Mouse (Mus musculus): ENCODE measurements around the gene Hnrnpdl. TPM values are rescaled to one million over a fixed set of nuclear protein-coding genes. Genes with fewer than 3 reads are reported as not detected.
A peak's percentile ranks its signal among the peaks of the same experiment; 100 is the strongest.

Hnrnpdl gene
- polyA plus RNA-seq, 2 experiments = 49.2 to 115 TPM

GRCm38 (mm10) chr5:100003895-100004294, 35.6 kb downstream of the Hnrnpdl start:
- no peaks in the 10 kb centered on the region for H3K36me3 ChIP-seq (replicated peaks; ENCODE audit: control insufficient read depth, insufficient read depth, low read depth)
- DNase-seq (ENCODE audit: low read depth in 3 of 3, low spot score in 3 of 3) (no peak), ATAC-seq (ENCODE audit: insufficient read depth) (no peak)
- no peak overlapping the region for H3K4me3 ChIP-seq (ENCODE audit: insufficient read depth in 1 of 2, low read depth in 2 of 2, low read length in 2 of 2)
- no peaks in the 10 kb centered on the region for H3K9me3 ChIP-seq (ENCODE audit: control insufficient read depth, low read length)
- 70% methylated on average over 4 of the region's 4 CpGs for WGBS (ENCODE audit: insufficient replicate concordance)
- no peaks in the 10 kb centered on the region for H3K27me3 ChIP-seq (ENCODE audit: control insufficient read depth, insufficient read depth, low read length)
- no peak overlapping the region for H3K27ac ChIP-seq
- H3K4me1 ChIP-seq (replicated peaks; ENCODE audit: control insufficient read depth in 2 of 2, insufficient read depth in 2 of 2, low read length in 1 of 2) = peaks cover 17 to 24% of the 10 kb centered on the region in 2 experiments
- no peak overlapping the region for H3K4me2 ChIP-seq (ENCODE audit: low read depth)
- H3K9ac ChIP-seq (replicated peaks) = no peak overlapping the region
- TF ChIP-seq CTCF (IDR thresholded peaks at IDR 0.05; ENCODE audit: low read depth) (no peak), EP300 (IDR thresholded peaks at IDR 0.05; ENCODE audit: low read depth) (no peak)

- no peak overlapping the region for H3K4me3 ChIP-seq (ENCODE audit: insufficient read depth in 1 of 2, low read depth in 2 of 2, low read length in 2 of 2)
- WGBS (ENCODE audit: insufficient replicate concordance) = 42% methylated on average over 8 of the region's 8 CpGs
- H3K27me3 ChIP-seq (ENCODE audit: control insufficient read depth, insufficient read depth, low read length) = no peaks in the 10 kb centered on the region
- no peak overlapping the region for H3K9ac ChIP-seq (replicated peaks)
- no peak overlapping the region for H3K27ac ChIP-seq
- H3K9me3 ChIP-seq (ENCODE audit: control insufficient read depth, low read length) = no peaks in the 10 kb centered on the region
- DNase-seq (ENCODE audit: low read depth in 3 of 3, low spot score in 3 of 3) = no peak
- no peak for ATAC-seq (ENCODE audit: insufficient read depth)
- no peaks in the 10 kb centered on the region for H3K36me3 ChIP-seq (replicated peaks; ENCODE audit: control insufficient read depth, insufficient read depth, low read depth)
- TF ChIP-seq EP300 (IDR thresholded peaks at IDR 0.05; ENCODE audit: low read depth) (no peak), CTCF (IDR thresholded peaks at IDR 0.05; ENCODE audit: low read depth) (no peak)
- no peak overlapping the region for H3K4me2 ChIP-seq (ENCODE audit: low read depth)
- H3K4me1 ChIP-seq (replicated peaks; ENCODE audit: control insufficient read depth in 2 of 2, insufficient read depth in 2 of 2, low read length in 1 of 2) = peaks cover 4 to 10% of the 10 kb centered on the region in 2 experiments
Measured at GRCm38 (mm10) chr5:100000500-100000899, 39.0 kb downstream of the Hnrnpdl start.

- TF ChIP-seq EP300 (IDR thresholded peaks at IDR 0.05; ENCODE audit: low read depth) (no peak), CTCF (IDR thresholded peaks at IDR 0.05; ENCODE audit: low read depth) (no peak)
- Histone ChIP-seq H3K4me2 (ENCODE audit: low read depth) (no peak overlapping the region), H3K4me3 (ENCODE audit: insufficient read depth in 1 of 2, low read depth in 2 of 2, low read length in 2 of 2) (no peak overlapping the region), H3K27me3 (ENCODE audit: control insufficient read depth, insufficient read depth, low read length) (no peaks in the 10 kb centered on the region), H3K9ac (replicated peaks) (no peak overlapping the region), H3K27ac (no peak overlapping the region), H3K36me3 (replicated peaks; ENCODE audit: control insufficient read depth, insufficient read depth, low read depth) (no peaks in the 10 kb centered on the region), H3K4me1 (replicated peaks; ENCODE audit: control insufficient read depth in 2 of 2, insufficient read depth in 2 of 2, low read length in 1 of 2) (peaks cover 0 to 5% of the 10 kb centered on the region in 2 experiments; a peak in 3 of 4 replicates), H3K9me3 (ENCODE audit: control insufficient read depth, low read length) (no peaks in the 10 kb centered on the region)
- DNase-seq (ENCODE audit: low read depth in 3 of 3, low spot score in 3 of 3) (no peak), ATAC-seq (ENCODE audit: insufficient read depth) (no peak)
- WGBS (ENCODE audit: insufficient replicate concordance) = 60% methylated on average over 7 of the region's 7 CpGs
Measured at GRCm38 (mm10) chr5:100000048-100000447, 39.4 kb downstream of the Hnrnpdl start.

- Histone ChIP-seq H3K4me3 (ENCODE audit: insufficient read depth in 1 of 2, low read depth in 2 of 2, low read length in 2 of 2) (no peak overlapping the region), H3K4me2 (ENCODE audit: low read depth) (peak overlapping the region; percentile 18; the same call in 1 of the 2 replicates), H3K36me3 (replicated peaks; ENCODE audit: control insufficient read depth, insufficient read depth, low read depth) (no peaks in the 10 kb centered on the region), H3K9ac (replicated peaks) (no peak overlapping the region), H3K4me1 (replicated peaks; ENCODE audit: control insufficient read depth in 2 of 2, insufficient read depth in 2 of 2, low read length in 1 of 2) (peaks cover 0 to 3% of the 10 kb centered on the region in 2 experiments; a peak in 1 of 4 replicates), H3K27ac (no peak overlapping the region), H3K27me3 (ENCODE audit: control insufficient read depth, insufficient read depth, low read length) (no peaks in the 10 kb centered on the region), H3K9me3 (ENCODE audit: control insufficient read depth, low read length) (no peaks in the 10 kb centered on the region)
- peak; percentile 47; the same call in 1 of the 2 replicates for ATAC-seq (ENCODE audit: insufficient read depth)
- TF ChIP-seq CTCF (IDR thresholded peaks at IDR 0.05; ENCODE audit: low read depth) (no peak), EP300 (IDR thresholded peaks at IDR 0.05; ENCODE audit: low read depth) (no peak)
- WGBS (ENCODE audit: insufficient replicate concordance) = 74% methylated on average over 3 of the region's 3 CpGs
- no peak for DNase-seq (ENCODE audit: low read depth in 3 of 3, low spot score in 3 of 3)
Measured at GRCm38 (mm10) chr5:99994680-99995079, 44.8 kb downstream of the Hnrnpdl start.

- H3K27ac ChIP-seq = no peak overlapping the region
Measured at GRCm38 (mm10) chr5:99994166-99994565, 45.3 kb downstream of the Hnrnpdl start.

More at GRCm38 (mm10) chr5:99994166-99994565, 45.3 kb downstream of the Hnrnpdl start:
- Histone ChIP-seq H3K36me3 (replicated peaks; ENCODE audit: control insufficient read depth, insufficient read depth, low read depth) (no peaks in the 10 kb centered on the region), H3K9me3 (ENCODE audit: control insufficient read depth, low read length) (no peaks in the 10 kb centered on the region), H3K9ac (replicated peaks) (no peak overlapping the region), H3K27me3 (ENCODE audit: control insufficient read depth, insufficient read depth, low read length) (no peaks in the 10 kb centered on the region), H3K4me3 (ENCODE audit: insufficient read depth in 1 of 2, low read depth in 2 of 2, low read length in 2 of 2) (no peak overlapping the region), H3K4me2 (ENCODE audit: low read depth) (peak overlapping the region; percentile 18; the same call in 1 of the 2 replicates), H3K4me1 (replicated peaks; ENCODE audit: control insufficient read depth in 2 of 2, insufficient read depth in 2 of 2, low read length in 1 of 2) (peaks cover 0 to 3% of the 10 kb centered on the region in 2 experiments; a peak in 1 of 4 replicates)
- no peak for TF ChIP-seq CTCF (IDR thresholded peaks at IDR 0.05; ENCODE audit: low read depth)
- TF ChIP-seq EP300 (IDR thresholded peaks at IDR 0.05; ENCODE audit: low read depth) = no peak
- DNase-seq (ENCODE audit: low read depth in 3 of 3, low spot score in 3 of 3) = no peak
- peak; percentile 66 for ATAC-seq (ENCODE audit: insufficient read depth)
- WGBS (ENCODE audit: insufficient replicate concordance) = 53% methylated on average over 3 of the region's 3 CpGs

Other genes with a start within 250 kb of the Hnrnpdl start
- not detected in 2 replicates for gene Vamp9, start 133.4 kb downstream of the Hnrnpdl start, polyA plus RNA-seq (2012; rRNA removed)
- gene Vamp9, start 133.4 kb downstream of the Hnrnpdl start, polyA plus RNA-seq (2014; fragmentation: Nextera tagmentation; extraction: Ambion mirVana) = not detected in 2 replicates
- 68.1 and 157 TPM in 2 replicates for gene Hnrnpd, start 60.7 kb downstream of the Hnrnpdl start, polyA plus RNA-seq (2012; rRNA removed)
- gene Hnrnpd, start 60.7 kb downstream of the Hnrnpdl start, polyA plus RNA-seq (2014; fragmentation: Nextera tagmentation; extraction: Ambion mirVana) = 62.4 and 64.4 TPM in 2 replicates
- gene 4930524J08Rik, start 60.6 kb downstream of the Hnrnpdl start, polyA plus RNA-seq (2012; rRNA removed) = 1.5 and 2.3 TPM in 2 replicates
- 0.25 and 0.47 TPM in 2 replicates for gene 4930524J08Rik, start 60.6 kb downstream of the Hnrnpdl start, polyA plus RNA-seq (2014; fragmentation: Nextera tagmentation; extraction: Ambion mirVana)
- gene Enoph1, start 321 bp upstream of the Hnrnpdl start, polyA plus RNA-seq (2012; rRNA removed) = 9.5 and 14.3 TPM in 2 replicates
- 14.7 and 15.1 TPM in 2 replicates for gene Enoph1, start 321 bp upstream of the Hnrnpdl start, polyA plus RNA-seq (2014; fragmentation: Nextera tagmentation; extraction: Ambion mirVana)
- 0.37 and 0.55 TPM in 2 replicates for gene Tmem150c, start 120.1 kb upstream of the Hnrnpdl start, polyA plus RNA-seq (2012; rRNA removed)
- 0.21 and 0.24 TPM in 2 replicates for gene Tmem150c, start 120.1 kb upstream of the Hnrnpdl start, polyA plus RNA-seq (2014; fragmentation: Nextera tagmentation; extraction: Ambion mirVana)

Data from liver, embryonic 14.5 days (tissue).